Mouse (Mus musculus) effector memory CD4-positive, alpha-beta T cell, adult 5 months (primary cell): ENCODE measurements around the gene Stam2. TPM values are rescaled to one million over a fixed set of nuclear protein-coding genes. Genes with fewer than 3 reads are reported as not detected.

Source experiments
- polyA plus RNA-seq: library from polyadenylated mRNA; unstranded; fragments of 100-300 nt; shearing (Covaris generic); gene quantifications from one replicate; pipeline ENCODE4 v1.2.1, GENCODE M21; 2017

Stam2 gene
- 32.5 TPM for polyA plus RNA-seq

GRCm38 (mm10) chr2:52742256-52743158 lies at the start of gene Stam2:
Gene Stam2, minus strand, starts transcription at chr2:52742281.

GRCm38 (mm10) chr2:52676023-52676912 lies 65.8 kb downstream of the Stam2 start, which contains the start of gene Cacnb4:
Gene Cacnb4, minus strand, starts transcription at chr2:52676831.

Other genes starting within 250 kb of the Stam2 start
- gene Cacnb4, start 65.5 kb downstream of the Stam2 start, polyA plus RNA-seq = 0.06 TPM
- gene Fmnl2, start 115.6 kb upstream of the Stam2 start, polyA plus RNA-seq = not detected